Mouse (Mus musculus) heart, embryonic 10.5 days (tissue): ENCODE measurements around the gene 1700067K01Rik. TPM values are rescaled to one million over a fixed set of nuclear protein-coding genes. Genes with fewer than 3 reads are reported as not detected.
A peak's percentile ranks its signal among the peaks of the same experiment; 100 is the strongest.

ENCODE experiments used
- DNase-seq: peaks from one replicate; pipeline ENCODE4 v3.0.0-alpha.2; 2017; ENCODE audit warnings: low spot score
- H3K27ac ChIP-seq: fragments of 300-500 bp; sonication (generic); 2 replicates; pipeline ENCODE4 v1.5.1; 2016; ENCODE audit warnings: mild to moderate bottlenecking
- H3K27me3 ChIP-seq: fragments of 300-500 bp; sonication (generic); 2 replicates; pipeline ENCODE4 v1.6.1; 2016; ENCODE audit warnings: mild to moderate bottlenecking; ENCODE audit not compliant: poor library complexity, insufficient read depth, severe bottlenecking
- H3K36me3 ChIP-seq: fragments of 300-500 bp; sonication (generic); 2 replicates; pipeline ENCODE4 v1.6.1; 2016; ENCODE audit warnings: mild to moderate bottlenecking, moderate library complexity
- H3K4me1 ChIP-seq: fragments of 300-500 bp; sonication (generic); 2 replicates; pipeline ENCODE4 v1.6.1; 2016; ENCODE audit warnings: mild to moderate bottlenecking
- H3K4me3 ChIP-seq: fragments of 300-500 bp; sonication (generic); 2 replicates; pipeline ENCODE4 v1.5.1; 2016; ENCODE audit warnings: mild to moderate bottlenecking, moderate library complexity
- H3K9me3 ChIP-seq: fragments of 300-500 bp; sonication (generic); 2 replicates; pipeline ENCODE4 v1.6.1; 2016; ENCODE audit warnings: mild to moderate bottlenecking, moderate library complexity
- WGBS: fragments of 180-500 bp; shearing (Covaris S2); methylation state at CpG from one replicate; pipeline ENCODE4 v1.1.7; 2016; 5-methylcytosine and 5-hydroxymethylcytosine counted together
- microRNA counts: library from miRNA; unstranded; fragments of <30 nt; microRNA quantifications from one replicate; lab custom pipeline; 2017
- microRNA-seq: library from miRNA; unstranded; fragments of <30 nt; microRNA quantifications from one replicate; pipeline ENCODE4, GENCODE M21; 2017
- polyA plus RNA-seq: library from polyadenylated mRNA; unstranded; fragments of >200 nt; fragmentation: Nextera tagmentation; extraction: Ambion mirVana; gene quantifications from 2 replicates; pipeline ENCODE4 v1.2.1, GENCODE M21; 2016

1700067K01Rik gene
- polyA plus RNA-seq, 1 experiment from 2014 or later = 0.95 TPM

DNA sequence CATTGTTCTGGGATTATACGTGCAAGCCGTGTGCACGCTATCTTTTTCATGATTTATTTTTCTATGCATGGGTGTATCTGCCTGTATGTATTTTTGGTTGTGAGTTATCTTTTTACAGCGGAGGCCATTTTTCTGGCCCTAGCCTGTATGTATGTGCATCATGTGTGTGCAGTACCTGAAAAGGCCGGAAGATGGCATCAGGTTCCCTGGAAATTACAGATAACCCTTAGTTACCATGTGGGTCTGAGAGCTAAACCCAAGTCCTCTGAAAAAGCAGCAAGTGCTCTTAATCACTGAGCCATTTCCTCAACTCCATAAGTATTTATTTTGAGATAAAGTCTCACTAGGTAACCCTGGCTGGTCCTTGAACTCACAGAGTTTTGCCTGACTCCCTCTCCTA, 51.9 kb downstream of the 1700067K01Rik start:
- 90% methylated on average over 5 of the region's 5 CpGs for WGBS
- Histone ChIP-seq H3K4me1 (peaks cover 5% of the 10 kb centered on the region; the same call in 1 of the 2 replicates), H3K4me3 (no peak overlapping the region), H3K9me3 (no peaks in the 10 kb centered on the region), H3K36me3 (no peaks in the 10 kb centered on the region), H3K27me3 (0 out of 2 replicates have a peak, but pooled peaks cover 10% of the 10 kb centered on the region), H3K27ac (no peak overlapping the region)
- DNase-seq = no peak

MicroRNA genes within 50 kb of the gene (microRNA counts, 519-probe panel; counts per million panel counts)
- not detected for microRNA mmu-miR-1199 (lab: Ali Mortazavi, UCI)

Small RNAs within 50 kb of the gene (microRNA-seq; reads per million reads assigned to microRNA genes)
- gene Mir1199 (3.8 reads per million, percentile 10 among the genes with 10 or more reads in this experiment), gene Mir8111 (4.3 reads per million, percentile 12 among the genes with 10 or more reads in this experiment)

Other genes starting within 250 kb of the 1700067K01Rik start
- gene Adgrl1, start 101.4 kb upstream of the 1700067K01Rik start, polyA plus RNA-seq = 8.5 and 12.0 TPM in 2 replicates
- 0.41 and 0.86 TPM in 2 replicates for gene Gm10644, start 46.3 kb upstream of the 1700067K01Rik start, polyA plus RNA-seq
- gene Asf1b, start 46.0 kb upstream of the 1700067K01Rik start, polyA plus RNA-seq = 71.5 and 80.8 TPM in 2 replicates
- 157 and 160 TPM in 2 replicates for gene Prkaca, start 28.5 kb upstream of the 1700067K01Rik start, polyA plus RNA-seq
- 5.0 and 10.7 TPM in 2 replicates for gene Samd1, start 3.8 kb upstream of the 1700067K01Rik start, polyA plus RNA-seq
- 0.30 and 0.80 TPM in 2 replicates for gene 2210011C24Rik, start 10.7 kb downstream of the 1700067K01Rik start, polyA plus RNA-seq
- gene Palm3, start 20.0 kb downstream of the 1700067K01Rik start, polyA plus RNA-seq = 4.9 and 7.4 TPM in 2 replicates
- gene Il27ra, start 41.1 kb downstream of the 1700067K01Rik start, polyA plus RNA-seq = 1.4 and 2.6 TPM in 2 replicates
- 0.67 TPM in 1 of 2 replicates, not detected in the other for gene Rln3, start 43.5 kb downstream of the 1700067K01Rik start, polyA plus RNA-seq
- 1.0 and 1.4 TPM in 2 replicates for gene Gm10643, start 63.6 kb downstream of the 1700067K01Rik start, polyA plus RNA-seq
- 6.5 and 7.3 TPM in 2 replicates for gene Rfx1, start 65.3 kb downstream of the 1700067K01Rik start, polyA plus RNA-seq
- gene Dcaf15, start 103.3 kb downstream of the 1700067K01Rik start, polyA plus RNA-seq = 10.4 and 14.2 TPM in 2 replicates
- 0.05 and 0.10 TPM in 2 replicates for gene Podnl1, start 124.5 kb downstream of the 1700067K01Rik start, polyA plus RNA-seq
- 19.5 and 19.7 TPM in 2 replicates for gene Cc2d1a, start 146.4 kb downstream of the 1700067K01Rik start, polyA plus RNA-seq
- 0.79 and 1.5 TPM in 2 replicates for gene 4930432K21Rik, start 146.5 kb downstream of the 1700067K01Rik start, polyA plus RNA-seq
- gene Nanos3, start 183.7 kb downstream of the 1700067K01Rik start, polyA plus RNA-seq = 1.2 and 2.3 TPM in 2 replicates
- 14.4 and 17.5 TPM in 2 replicates for gene Zswim4, start 235.6 kb downstream of the 1700067K01Rik start, polyA plus RNA-seq
- gene D8Ertd738e, start 248.2 kb downstream of the 1700067K01Rik start, polyA plus RNA-seq = 353 and 374 TPM in 2 replicates